Mouse (Mus musculus): Measurements from ENCODE around the gene Itpr1. TPM values are rescaled to one million over a fixed set of nuclear protein-coding genes. Genes with fewer than 3 reads are reported as not detected.

The Itpr1 gene
- total and polyA plus RNA-seq, 3 experiments = 9.3 to 25.7 (median 19.0) TPM

GRCm38 (mm10) chr6:108369031-108369430, 156.1 kb downstream of the Itpr1 start:
- no peak overlapping the region for H3K4me3 ChIP-seq (ENCODE audit: low read depth, low read length)
- H3K4me1 ChIP-seq (ENCODE audit: insufficient read depth, low read depth, low read length) = no peaks in the 10 kb centered on the region
- DNase-seq (ENCODE audit: low spot score) (no peak), ATAC-seq (ENCODE audit: extremely low read depth, insufficient number of reproducible peaks, low FRiP score, poor library complexity, severe bottlenecking) (no peak)
- no peaks in the 10 kb centered on the region for H3K27me3 ChIP-seq (ENCODE audit: insufficient read depth, low read length)
- TF ChIP-seq GATA2 (IDR thresholded peaks at IDR 0.05; ENCODE audit: borderline replicate concordance, low read depth, low read length) (no peak), GATA1 (IDR thresholded peaks at IDR 0.05; ENCODE audit: borderline replicate concordance, low read length) (no peak), TAL1 (conservative IDR thresholded peaks at IDR 0.05; ENCODE audit: low read depth, low read length) (no peak), POLR2AphosphoS5 (IDR thresholded peaks at IDR 0.05; ENCODE audit: insufficient replicate concordance, low read depth, low read length) (no peak), CTCF (IDR thresholded peaks at IDR 0.05; ENCODE audit: low read depth, low read length) (no peak)
- H3K36me3 ChIP-seq (replicated peaks) = peaks cover 66% of the 10 kb centered on the region
- no peaks in the 10 kb centered on the region for H3K9me3 ChIP-seq (replicated peaks)

- no peak for TF ChIP-seq CTCF (IDR thresholded peaks at IDR 0.05; ENCODE audit: low read depth, low read length)
- TF ChIP-seq POLR2AphosphoS5 (IDR thresholded peaks at IDR 0.05; ENCODE audit: insufficient replicate concordance, low read depth, low read length) = no peak
- no peak for TF ChIP-seq GATA2 (IDR thresholded peaks at IDR 0.05; ENCODE audit: borderline replicate concordance, low read depth, low read length)
- no peak for TF ChIP-seq GATA1 (IDR thresholded peaks at IDR 0.05; ENCODE audit: borderline replicate concordance, low read length)
- no peak for TF ChIP-seq TAL1 (conservative IDR thresholded peaks at IDR 0.05; ENCODE audit: low read depth, low read length)
- no peaks in the 10 kb centered on the region for H3K4me1 ChIP-seq (ENCODE audit: insufficient read depth, low read depth, low read length)
- no peaks in the 10 kb centered on the region for H3K9me3 ChIP-seq (replicated peaks)
- peaks cover 53% of the 10 kb centered on the region for H3K36me3 ChIP-seq (replicated peaks)
- DNase-seq (ENCODE audit: low spot score) (no peak), ATAC-seq (ENCODE audit: extremely low read depth, insufficient number of reproducible peaks, low FRiP score, poor library complexity, severe bottlenecking) (no peak)
- no peak overlapping the region for H3K4me3 ChIP-seq (ENCODE audit: low read depth, low read length)
- H3K27me3 ChIP-seq (ENCODE audit: insufficient read depth, low read length) = no peaks in the 10 kb centered on the region
Measured at GRCm38 (mm10) chr6:108371347-108371893, 158.5 kb downstream of the Itpr1 start.

- no peaks in the 10 kb centered on the region for H3K4me1 ChIP-seq (ENCODE audit: insufficient read depth, low read depth, low read length)
- peaks cover 55% of the 10 kb centered on the region for H3K36me3 ChIP-seq (replicated peaks)
Measured at GRCm38 (mm10) chr6:108374019-108374418, 161.1 kb downstream of the Itpr1 start.

GRCm38 (mm10) chr6:108379041-108379440, 166.1 kb downstream of the Itpr1 start:
- H3K4me3 ChIP-seq (ENCODE audit: low read depth, low read length) = no peak overlapping the region
- no peaks in the 10 kb centered on the region for H3K27me3 ChIP-seq (ENCODE audit: insufficient read depth, low read length)
- peaks cover 60% of the 10 kb centered on the region for H3K36me3 ChIP-seq (replicated peaks)
- no peaks in the 10 kb centered on the region for H3K9me3 ChIP-seq (replicated peaks)
- no peak for TF ChIP-seq GATA2 (IDR thresholded peaks at IDR 0.05; ENCODE audit: borderline replicate concordance, low read depth, low read length)
- TF ChIP-seq POLR2AphosphoS5 (IDR thresholded peaks at IDR 0.05; ENCODE audit: insufficient replicate concordance, low read depth, low read length) = no peak
- TF ChIP-seq CTCF (IDR thresholded peaks at IDR 0.05; ENCODE audit: low read depth, low read length) = no peak
- TF ChIP-seq GATA1 (IDR thresholded peaks at IDR 0.05; ENCODE audit: borderline replicate concordance, low read length) = no peak
- TF ChIP-seq TAL1 (conservative IDR thresholded peaks at IDR 0.05; ENCODE audit: low read depth, low read length) = no peak
- no peak for ATAC-seq (ENCODE audit: extremely low read depth, insufficient number of reproducible peaks, low FRiP score, poor library complexity, severe bottlenecking)
- no peak for DNase-seq (ENCODE audit: low spot score)
- H3K4me1 ChIP-seq (ENCODE audit: insufficient read depth, low read depth, low read length) = no peaks in the 10 kb centered on the region

More at GRCm38 (mm10) chr6:108374019-108374418, 161.1 kb downstream of the Itpr1 start:
- Histone ChIP-seq H3K27me3 (ENCODE audit: insufficient read depth, low read length) (no peaks in the 10 kb centered on the region), H3K4me3 (ENCODE audit: low read depth, low read length) (no peak overlapping the region), H3K9me3 (replicated peaks) (no peaks in the 10 kb centered on the region)
- DNase-seq (ENCODE audit: low spot score) (no peak), ATAC-seq (ENCODE audit: extremely low read depth, insufficient number of reproducible peaks, low FRiP score, poor library complexity, severe bottlenecking) (no peak)
- no peak for TF ChIP-seq POLR2AphosphoS5 (IDR thresholded peaks at IDR 0.05; ENCODE audit: insufficient replicate concordance, low read depth, low read length)
- no peak for TF ChIP-seq GATA1 (IDR thresholded peaks at IDR 0.05; ENCODE audit: borderline replicate concordance, low read length)
- no peak for TF ChIP-seq TAL1 (conservative IDR thresholded peaks at IDR 0.05; ENCODE audit: low read depth, low read length)
- TF ChIP-seq GATA2 (IDR thresholded peaks at IDR 0.05; ENCODE audit: borderline replicate concordance, low read depth, low read length) = no peak
- no peak for TF ChIP-seq CTCF (IDR thresholded peaks at IDR 0.05; ENCODE audit: low read depth, low read length)

- Histone ChIP-seq H3K9me3 (replicated peaks) (no peaks in the 10 kb centered on the region), H3K4me1 (ENCODE audit: insufficient read depth, low read depth, low read length) (no peaks in the 10 kb centered on the region), H3K4me3 (ENCODE audit: low read depth, low read length) (no peak overlapping the region), H3K27me3 (ENCODE audit: insufficient read depth, low read length) (no peaks in the 10 kb centered on the region), H3K36me3 (replicated peaks) (peaks cover 65% of the 10 kb centered on the region)
- DNase-seq (ENCODE audit: low spot score) (no peak), ATAC-seq (ENCODE audit: extremely low read depth, insufficient number of reproducible peaks, low FRiP score, poor library complexity, severe bottlenecking) (no peak)
- no peak for TF ChIP-seq CTCF (IDR thresholded peaks at IDR 0.05; ENCODE audit: low read depth, low read length)
- no peak for TF ChIP-seq POLR2AphosphoS5 (IDR thresholded peaks at IDR 0.05; ENCODE audit: insufficient replicate concordance, low read depth, low read length)
- TF ChIP-seq GATA1 (IDR thresholded peaks at IDR 0.05; ENCODE audit: borderline replicate concordance, low read length) = no peak
- TF ChIP-seq GATA2 (IDR thresholded peaks at IDR 0.05; ENCODE audit: borderline replicate concordance, low read depth, low read length) = no peak
- TF ChIP-seq TAL1 (conservative IDR thresholded peaks at IDR 0.05; ENCODE audit: low read depth, low read length) = no peak
Measured at GRCm38 (mm10) chr6:108380209-108380608, 167.3 kb downstream of the Itpr1 start.

GRCm38 (mm10) chr6:108390624-108391324, 177.9 kb downstream of the Itpr1 start:
- no peak overlapping the region for H3K4me3 ChIP-seq (ENCODE audit: low read depth, low read length)
- ATAC-seq (ENCODE audit: extremely low read depth, insufficient number of reproducible peaks, low FRiP score, poor library complexity, severe bottlenecking) (no peak), DNase-seq (ENCODE audit: low spot score) (no peak)
- TF ChIP-seq GATA1 (IDR thresholded peaks at IDR 0.05; ENCODE audit: borderline replicate concordance, low read length) (no peak), POLR2AphosphoS5 (IDR thresholded peaks at IDR 0.05; ENCODE audit: insufficient replicate concordance, low read depth, low read length) (no peak), TAL1 (conservative IDR thresholded peaks at IDR 0.05; ENCODE audit: low read depth, low read length) (no peak), GATA2 (IDR thresholded peaks at IDR 0.05; ENCODE audit: borderline replicate concordance, low read depth, low read length) (no peak), CTCF (IDR thresholded peaks at IDR 0.05; ENCODE audit: low read depth, low read length) (no peak)
- no peaks in the 10 kb centered on the region for H3K9me3 ChIP-seq (replicated peaks)
- H3K36me3 ChIP-seq (replicated peaks) = peaks cover 67% of the 10 kb centered on the region
- H3K27me3 ChIP-seq (ENCODE audit: insufficient read depth, low read length) = no peaks in the 10 kb centered on the region
- no peaks in the 10 kb centered on the region for H3K4me1 ChIP-seq (ENCODE audit: insufficient read depth, low read depth, low read length)
